Mouse (Mus musculus) cerebellum, adult 11 months (tissue): ENCODE results near the gene Slc6a9.

Experiments used
- DNase-seq: peaks from one replicate; pipeline ENCODE4 v3.0.0; 2022

Slc6a9 gene

DNA sequence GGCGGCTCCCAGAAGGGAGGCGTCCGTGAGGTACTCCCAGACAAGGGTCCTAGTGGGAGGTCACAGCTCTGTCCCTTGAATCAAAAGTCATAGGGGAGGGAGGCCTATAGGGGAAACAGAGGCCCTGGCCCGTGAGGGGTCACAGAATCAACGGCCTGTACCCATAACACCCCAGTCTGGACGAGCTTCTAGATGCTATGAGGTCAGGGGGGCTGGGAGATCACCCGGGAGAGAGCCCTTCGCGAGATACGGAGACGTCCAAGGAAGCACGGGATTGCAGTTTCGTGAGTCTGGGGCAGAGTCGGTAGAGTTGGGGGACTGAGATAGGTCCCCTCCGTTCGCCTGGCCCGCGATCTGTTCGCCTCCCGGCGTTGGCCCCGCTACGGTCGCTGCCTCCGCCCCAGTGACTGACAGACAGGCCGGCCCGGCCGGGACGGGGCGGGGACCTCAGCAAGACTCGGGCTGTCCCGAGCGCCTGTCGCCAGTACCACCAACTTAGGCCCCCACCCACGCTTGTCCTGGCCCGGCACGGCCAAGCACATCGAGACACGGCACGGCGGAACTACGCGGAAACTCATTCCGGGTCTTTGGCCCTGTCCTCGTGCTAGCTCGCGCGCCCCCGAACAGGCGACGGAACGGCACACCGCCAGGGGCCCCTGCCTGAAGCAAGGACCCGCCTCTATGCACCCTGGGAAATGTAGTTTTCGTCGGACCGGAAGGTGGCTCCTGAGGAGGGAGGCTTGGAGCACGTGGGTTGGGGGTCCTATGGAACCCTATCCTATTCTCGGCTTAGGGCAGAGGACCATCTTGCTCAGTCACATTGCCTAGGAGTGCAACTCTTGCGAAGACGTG is 80.5 kb downstream of the Slc6a9 start, which contains the start of gene Ipo13:
TSS of gene Ipo13 (minus strand) at position 409 of the 852 bp plus-strand sequence.
- DNase-seq, result peak; percentile 89

GRCm38 (mm10) chr4:117915489-117916105 is 81.3 kb downstream of the Slc6a9 start:
- DNase-seq, result no peak

- no peak for DNase-seq
These were observed 82.1 kb downstream of the Slc6a9 start for GRCm38 (mm10) chr4:117916386-117916785.

DNA sequence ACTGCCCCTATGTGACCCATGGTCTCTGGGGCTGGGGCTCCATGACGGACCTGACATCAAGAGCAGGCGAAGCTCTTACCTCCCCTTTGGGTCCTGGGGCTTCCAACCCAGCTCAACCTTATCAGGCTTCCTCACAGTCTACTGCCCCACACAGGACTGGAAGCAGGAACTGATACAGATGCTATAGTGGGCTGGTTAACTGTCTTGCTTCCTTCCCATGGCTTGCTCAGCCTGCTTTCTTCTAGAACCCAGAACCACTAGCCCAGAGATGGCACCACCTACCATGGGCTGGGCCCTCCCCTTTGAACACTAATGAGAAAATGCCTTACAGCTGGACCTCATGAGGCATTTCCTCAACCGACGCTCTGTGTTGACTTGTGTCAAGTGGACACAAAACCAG is 83.1 kb downstream of the Slc6a9 start:
- DNase-seq, result no peak

DNA sequence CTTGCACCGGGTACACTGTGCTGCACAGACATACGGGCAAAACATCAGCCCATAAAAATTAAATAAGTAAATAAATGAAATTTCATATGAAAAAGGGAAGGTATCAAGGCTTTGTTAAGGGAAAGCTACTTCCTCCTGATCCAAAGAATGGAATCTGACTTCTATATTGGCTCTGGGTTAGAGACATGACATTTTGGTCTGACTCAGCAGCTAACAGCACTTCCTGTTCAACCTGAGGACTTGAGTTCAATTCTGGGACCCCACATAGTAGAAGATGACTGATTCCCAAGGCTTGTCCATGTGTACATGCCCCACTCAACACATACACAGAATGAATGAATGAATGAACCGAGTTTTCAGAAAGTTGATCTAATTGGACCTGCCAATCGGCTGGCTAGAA is 83.5 kb downstream of the Slc6a9 start:
- no peak for DNase-seq

DNA sequence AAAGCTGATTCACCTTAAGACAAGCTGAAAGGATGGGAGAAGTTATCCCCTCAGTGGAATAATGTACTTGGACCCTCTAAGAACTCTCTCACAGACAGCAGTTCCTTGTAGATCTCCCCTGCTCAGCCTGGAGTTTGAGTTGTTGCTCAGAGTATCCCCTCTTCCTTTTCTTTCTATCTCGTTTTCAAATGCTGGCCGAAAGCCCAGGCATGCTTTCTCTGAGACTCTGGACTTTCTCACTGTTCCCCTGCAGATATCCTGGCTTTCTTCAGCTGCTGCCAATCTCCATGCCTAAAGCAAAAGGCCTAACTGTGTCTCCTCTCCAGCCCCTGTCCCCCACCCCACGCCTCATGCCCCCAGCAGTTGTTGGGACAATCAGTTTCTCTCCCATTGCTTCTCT is 84.0 kb downstream of the Slc6a9 start:
- DNase-seq, result no peak

GRCm38 (mm10) chr4:117918762-117919161 is 84.5 kb downstream of the Slc6a9 start:
- DNase-seq, result no peak

DNA sequence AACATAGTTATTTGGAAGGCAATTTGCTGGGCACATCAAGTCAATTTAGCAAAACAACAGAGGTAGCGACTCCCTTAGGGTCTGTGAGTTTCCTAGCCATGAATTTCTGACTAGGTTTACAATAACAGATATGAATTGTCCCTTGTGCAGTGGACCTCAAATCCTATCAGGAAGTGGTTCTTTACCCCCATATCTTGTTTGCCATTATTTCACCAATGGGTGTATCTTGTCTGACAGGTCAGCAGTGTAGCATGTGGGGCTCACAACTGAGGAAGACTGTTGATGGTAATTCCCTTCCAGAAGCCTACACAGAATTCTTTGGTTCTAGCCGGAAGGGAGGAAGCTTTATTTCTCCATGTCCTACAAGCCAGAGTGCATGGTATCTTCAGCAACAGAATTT is 87.1 kb downstream of the Slc6a9 start:
- no peak for DNase-seq

DNA sequence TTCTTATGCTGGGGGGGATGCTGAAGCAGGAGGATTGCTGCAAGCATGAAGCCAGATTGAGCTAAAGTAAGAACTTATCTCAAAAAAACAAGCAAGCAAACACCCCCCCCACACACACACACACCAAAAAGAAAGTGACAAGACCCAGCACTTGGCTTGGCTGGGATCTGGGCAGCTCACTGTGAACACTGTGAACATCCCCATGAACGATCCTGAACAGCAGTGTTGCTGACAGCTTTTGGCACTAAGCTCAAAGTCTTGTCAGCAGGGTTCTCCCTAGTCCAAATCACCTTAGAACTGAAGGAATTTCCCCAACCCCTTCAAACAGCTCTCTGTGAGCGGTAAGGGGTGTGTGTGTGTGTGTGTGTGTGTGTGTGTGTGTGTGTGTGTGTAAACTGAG is 89.1 kb downstream of the Slc6a9 start:
- no peak for DNase-seq
